Mouse (Mus musculus) heart, adult 2 months (tissue): ENCODE data around the gene Akap11.

Experiments
- EP300 ChIP-seq: fragments of 200-500 bp; IDR thresholded peaks from 2 replicates; pipeline ENCODE4 v1.6.1; 2011; ENCODE audit warnings: low read depth, low read length, control low read depth; ENCODE audit not compliant: insufficient read depth
- POLR2A ChIP-seq: fragments of 200-500 bp; IDR thresholded peaks from 2 replicates; pipeline ENCODE4 v1.6.1; 2011; ENCODE audit warnings: mild to moderate bottlenecking, low read depth, low read length, control low read depth; ENCODE audit not compliant: insufficient read depth

DNA sequence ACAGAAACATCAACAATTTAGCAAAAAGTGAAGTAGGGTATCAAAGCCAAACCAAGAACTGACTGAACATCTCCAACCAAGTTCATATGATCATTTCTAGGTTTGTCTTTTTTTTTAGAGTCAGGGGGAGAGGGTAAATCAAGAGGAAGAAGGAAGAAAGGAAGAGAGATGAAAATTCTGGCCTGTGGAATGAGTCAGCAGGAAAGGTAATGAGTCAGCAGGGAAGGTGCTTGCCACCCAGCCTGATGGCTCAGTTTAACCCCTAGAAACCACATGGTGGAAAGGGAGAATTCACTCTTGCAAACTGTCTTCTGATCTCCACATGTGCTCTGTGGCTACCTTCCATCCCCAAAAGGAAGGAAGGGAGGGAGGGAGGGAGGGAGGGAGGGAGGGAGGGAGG is 46.6 kb upstream of the Akap11 start:
- TF ChIP-seq POLR2A (no peak), EP300 (no peak)
